Mouse (Mus musculus): ENCODE measurements around the gene Spdye4a.
"Not testable (repeated sequence)": the region's sequence is repeated elsewhere in the genome, so short reads cannot be mapped to it uniquely, and the experiment has no call there.

The Spdye4a gene

GRCm38 (mm10) chr5:143235028-143235693 is 8.5 kb upstream of the Spdye4a start, which contains the start of gene Zfp12:
Zfp12 (plus strand) TSS chr5:143235163.
- DNase-seq (ENCODE audit: low spot score), result peak; percentile 99

- DNase-seq (ENCODE audit: low spot score), result no peak
These were observed 4.4 kb downstream of the Spdye4a start for GRCm38 (mm10) chr5:143222287-143222686.

DNA sequence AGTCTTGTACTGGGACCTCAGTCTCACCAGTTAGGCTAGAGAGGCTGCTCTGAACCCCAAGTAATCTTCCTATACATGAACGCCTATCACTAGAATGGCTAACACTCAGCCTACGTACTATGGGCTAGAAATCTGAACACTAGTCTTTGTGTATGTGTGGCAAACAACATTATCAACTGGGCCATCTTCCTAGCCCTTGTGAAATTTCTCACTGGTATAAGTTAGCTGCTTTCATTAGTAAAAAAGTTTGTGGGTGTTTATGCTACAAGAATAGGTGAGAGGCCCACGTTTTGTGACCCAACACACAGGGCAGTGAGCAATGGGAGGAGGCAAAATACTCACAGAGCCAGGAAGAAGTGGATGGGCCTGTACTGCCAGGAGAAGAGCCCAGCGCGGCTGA is 5.7 kb downstream of the Spdye4a start:
- no peak for DNase-seq (ENCODE audit: low spot score)

- DNase-seq (ENCODE audit: low spot score), result no peak
These were observed 12.9 kb downstream of the Spdye4a start for GRCm38 (mm10) chr5:143213832-143214231.

DNA sequence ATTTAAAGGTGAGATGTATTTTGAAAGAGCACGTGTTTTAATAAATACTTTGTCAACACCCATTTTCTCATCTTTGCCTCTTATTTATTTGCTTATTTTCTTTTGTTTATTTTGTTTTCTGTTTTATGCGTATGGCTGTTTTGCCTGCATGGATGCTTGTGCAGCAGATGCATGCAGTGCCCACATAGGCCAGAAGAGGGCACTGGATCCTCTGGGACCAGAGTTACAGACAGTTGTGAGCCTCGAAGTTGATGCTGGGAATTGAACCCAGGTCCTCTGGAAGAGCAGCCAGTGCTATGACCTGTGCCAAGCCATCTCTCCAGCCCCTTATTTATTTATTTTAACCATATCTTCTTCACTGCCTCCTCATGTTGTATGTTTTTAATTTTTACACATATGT is 21.7 kb downstream of the Spdye4a start:
- DNase-seq (ENCODE audit: low spot score), result no peak

DNA sequence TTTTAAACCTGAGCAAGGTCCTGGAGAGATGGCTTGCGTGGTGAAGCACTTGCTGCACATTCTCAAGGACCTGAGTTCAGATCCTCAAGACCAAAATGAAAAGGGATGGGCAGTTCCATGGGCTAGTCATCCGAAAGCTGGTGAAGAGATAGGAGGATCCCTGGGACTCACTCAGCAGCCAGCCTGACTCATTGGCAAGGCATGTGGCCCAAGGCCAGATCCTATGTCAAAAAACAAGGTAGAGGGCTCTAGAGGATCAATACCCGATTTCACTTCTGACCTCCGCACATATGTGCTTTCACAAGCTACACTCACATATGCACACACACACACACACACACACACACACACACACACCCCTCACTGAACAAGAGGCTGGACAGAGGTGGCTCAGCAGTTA is 30.2 kb downstream of the Spdye4a start:
- DNase-seq (ENCODE audit: low spot score), result no peak

DNA sequence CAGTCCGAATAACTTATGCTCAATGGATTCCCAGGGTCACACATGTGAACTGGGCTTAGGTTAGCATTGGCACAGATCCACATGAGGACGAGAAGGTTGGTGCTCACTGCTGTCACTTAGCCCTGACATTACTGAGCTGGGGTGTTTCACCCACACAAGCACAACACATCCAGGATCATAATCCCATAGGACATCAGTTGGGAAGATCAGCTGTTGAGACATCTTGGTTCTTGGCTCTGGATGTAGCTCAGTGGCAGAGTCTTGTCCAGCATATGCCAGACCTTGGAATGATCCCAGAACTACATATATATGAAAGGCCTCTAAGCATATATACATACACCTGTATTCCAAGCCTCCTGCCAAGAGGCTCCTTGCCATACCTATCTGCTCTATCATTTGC is 31.5 kb downstream of the Spdye4a start:
- DNase-seq (ENCODE audit: low spot score), result no peak

DNA sequence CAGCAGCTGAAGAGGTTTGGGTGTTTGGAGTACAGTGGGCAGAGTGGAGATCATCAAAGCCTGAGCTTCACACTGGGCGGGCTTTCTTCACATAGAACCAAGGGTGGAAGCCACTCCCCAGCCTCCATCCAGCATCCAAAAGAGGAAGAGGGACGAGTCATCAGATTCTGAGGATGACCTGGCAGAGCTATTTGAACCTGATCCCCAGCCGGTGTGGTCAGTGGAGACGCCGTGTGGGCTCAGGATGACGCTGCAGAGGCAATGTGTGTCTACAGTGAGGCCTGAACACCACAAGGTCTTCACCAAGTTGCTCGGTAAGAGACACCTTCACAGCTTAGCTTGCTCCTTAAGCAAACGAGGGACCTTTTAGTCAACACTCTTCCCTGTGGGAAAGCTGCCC is 31.9 kb downstream of the Spdye4a start:
- not testable (repeated sequence) for DNase-seq (ENCODE audit: low spot score)

- no peak for DNase-seq (ENCODE audit: low spot score)
These were observed 33.9 kb downstream of the Spdye4a start for GRCm38 (mm10) chr5:143192806-143193205.

- DNase-seq (ENCODE audit: low spot score), result not testable (repeated sequence)
These were observed 38.7 kb downstream of the Spdye4a start for GRCm38 (mm10) chr5:143188014-143188413.

DNA sequence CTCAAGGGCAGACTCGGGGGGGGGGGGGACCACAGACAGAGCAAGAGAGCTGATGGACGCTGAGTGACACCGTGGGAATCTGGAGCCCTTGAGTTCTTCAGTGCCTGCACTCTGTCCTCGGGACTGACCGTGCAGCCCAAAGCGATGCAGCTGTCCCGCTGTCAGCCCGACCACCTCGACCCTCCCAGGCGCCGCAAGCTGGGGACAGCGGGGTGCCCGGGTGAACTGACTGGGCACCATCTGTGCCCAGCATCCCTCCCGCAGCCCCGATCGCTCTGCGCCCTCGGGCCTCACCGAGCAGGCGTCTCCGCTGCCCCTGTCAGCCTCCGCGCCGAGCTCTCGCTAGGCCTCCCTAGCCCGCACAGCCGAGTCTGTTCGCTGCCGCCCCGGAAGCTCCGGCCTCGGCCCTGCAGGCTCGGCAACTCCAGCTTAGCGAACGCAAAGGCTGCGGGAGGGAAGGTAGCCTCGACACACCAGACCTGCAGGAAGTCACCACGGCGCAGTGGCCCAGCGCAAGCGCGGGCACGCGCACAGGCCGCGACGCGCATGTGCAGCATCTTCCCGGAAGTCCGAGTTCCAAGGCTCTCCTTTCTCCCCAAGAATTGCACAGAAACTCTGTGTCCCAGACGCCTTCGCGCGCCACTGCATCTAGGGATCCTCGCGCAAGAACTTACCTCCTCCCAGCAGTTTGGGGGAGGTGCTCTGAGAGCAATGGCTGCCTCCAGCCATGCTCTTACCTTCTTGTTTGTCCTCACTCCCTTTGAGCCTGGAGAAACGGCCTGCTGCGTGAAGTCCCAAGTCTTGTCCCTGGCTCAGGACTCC is 46.2 kb downstream of the Spdye4a start, which contains the start of the genes Rbak and Spdye4b:
Rbak (minus strand) TSS at position 521 of the 822 bp plus-strand sequence.
Spdye4b (plus strand) TSS at position 763 of the 822 bp plus-strand sequence.
- peak; percentile 97 for DNase-seq (ENCODE audit: low spot score)

DNA sequence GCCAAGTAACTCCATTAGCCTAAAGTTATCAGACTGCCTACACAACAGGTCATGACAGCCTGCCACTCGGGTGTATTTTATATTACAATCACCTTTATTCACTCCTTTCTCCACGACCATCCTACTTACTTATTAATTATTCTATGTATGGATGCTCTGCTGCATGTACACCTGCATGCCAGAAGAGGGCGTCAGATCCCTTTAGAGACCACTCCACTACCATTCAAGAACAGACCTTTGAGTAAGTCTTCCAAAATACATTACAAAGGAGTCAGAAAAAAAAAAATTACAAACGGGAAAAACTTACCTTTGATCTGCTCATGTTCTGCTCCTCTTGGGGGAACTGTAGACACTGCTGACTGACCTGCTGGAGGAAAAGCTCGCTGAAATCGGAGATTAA is 47.5 kb downstream of the Spdye4a start:
- peak; percentile 62 for DNase-seq (ENCODE audit: low spot score)

GRCm38 (mm10) chr5:143177541-143178200 is 49.0 kb downstream of the Spdye4a start:
- DNase-seq (ENCODE audit: low spot score), result no peak

DNA sequence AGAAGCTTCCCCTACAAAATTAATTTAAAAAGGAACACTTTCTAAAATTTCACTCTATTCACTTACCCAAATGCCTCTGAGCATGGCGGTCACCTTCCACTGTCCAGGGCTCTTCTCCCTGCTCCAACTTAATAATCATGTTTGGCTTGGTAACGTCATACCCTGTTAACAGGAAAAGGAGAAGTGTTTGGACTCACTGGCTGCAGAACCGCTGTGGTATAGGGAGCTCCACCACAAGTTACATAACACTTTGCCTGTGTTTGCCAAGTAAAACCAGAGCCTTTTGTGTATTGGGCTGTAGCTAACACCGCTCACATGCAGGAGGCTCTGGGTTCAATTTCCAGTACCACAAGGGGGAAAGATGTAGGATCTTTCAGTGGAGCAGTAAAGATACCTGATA is 50.7 kb downstream of the Spdye4a start:
- DNase-seq (ENCODE audit: low spot score), result no peak

All from embryo, embryonic 10 days (tissue).